Mouse (Mus musculus): ENCODE data around the gene Sfr1.

DNA sequence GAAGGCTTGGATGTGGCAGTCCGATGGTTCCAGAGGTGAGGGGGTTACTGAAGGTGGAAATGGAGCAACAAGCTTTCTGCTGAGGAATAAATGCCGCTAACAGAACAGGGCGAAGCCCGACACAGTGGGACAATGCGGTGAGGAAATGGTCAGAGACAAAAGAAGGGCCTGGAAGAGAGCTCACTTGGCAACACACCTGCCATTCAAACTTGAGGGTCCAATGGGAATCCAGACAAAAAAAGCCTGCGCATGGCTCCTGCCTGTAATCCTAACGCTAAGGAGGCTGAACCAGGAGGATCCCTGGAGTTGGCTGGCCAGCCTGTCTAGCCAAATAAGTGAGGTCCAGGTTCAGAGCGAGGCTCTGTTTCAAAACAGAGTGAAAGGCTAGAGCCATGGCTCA lies 35.1 kb upstream of the Sfr1 start:
- no peak for TF ChIP-seq CTCF (IDR thresholded peaks at IDR 0.05; ENCODE audit: borderline replicate concordance, control insufficient read depth, extremely low read depth, insufficient read depth, low read length, poor library complexity)
- no peak for TF ChIP-seq POLR2A (IDR thresholded peaks at IDR 0.05; ENCODE audit: control insufficient read depth, extremely low read depth, insufficient read depth, low read length, poor library complexity)

Measured in thymus, adult 2 months (tissue).